Comparison of ENCODE assay signal across 19 mouse cellular contexts in the genomic region with DNA sequence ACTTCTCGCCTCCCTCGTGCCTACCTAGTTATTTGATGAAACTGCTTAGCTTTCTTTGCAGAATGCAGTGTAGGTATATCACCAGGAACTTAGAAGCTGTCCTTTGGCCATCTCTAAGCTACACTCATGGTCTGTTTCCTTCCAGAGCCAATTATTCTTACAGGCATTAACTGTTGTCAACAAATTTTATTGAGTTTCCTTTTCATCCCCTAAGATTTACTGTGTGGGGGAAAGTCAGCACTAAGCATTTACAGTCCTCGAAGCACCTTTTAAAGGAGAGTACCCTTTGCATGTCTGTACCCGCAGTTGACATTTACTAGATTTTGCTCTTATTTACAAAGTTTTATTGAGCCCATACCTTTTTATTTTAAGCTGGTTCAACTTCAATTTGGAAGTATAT. TPM values are rescaled to one million over a fixed set of nuclear protein-coding genes. Genes with fewer than 3 reads are reported as not detected.
"Had no signal": no experiment of that assay in that cellular context is flagged by ENCODE, and none has a peak within 500 bp of the region (broad histone marks: within the 10 kb centered on the region; RNA-seq: fewer than 3 reads in every experiment).

No protein-coding gene starts in this region.

- ATAC-seq: liver, embryonic 12.5 days; midbrain, embryonic 13.5 days; midbrain, embryonic 16.5 days had no signal

- H3K4me3 ChIP-seq: liver, embryonic 12.5 days; liver, embryonic 15.5 days; lung, embryonic 15.5 days; megakaryocyte, embryonic 14.5 days; midbrain, embryonic 10.5 days; midbrain, embryonic 13.5 days; myocyte; neural tube, embryonic 13.5 days had no signal

- H3K27me3 ChIP-seq: liver, embryonic 12.5 days; liver, embryonic 15.5 days; neural tube, embryonic 13.5 days had no signal

- H3K4me1 ChIP-seq: liver, embryonic 12.5 days; liver, embryonic 15.5 days; megakaryocyte, embryonic 14.5 days had no signal

- H3K9me3 ChIP-seq: liver, embryonic 12.5 days; liver, embryonic 15.5 days; lung, embryonic 15.5 days; megakaryocyte, embryonic 14.5 days; midbrain, embryonic 10.5 days; midbrain, embryonic 13.5 days; neural tube, embryonic 13.5 days had no signal

- H3K9ac ChIP-seq: liver, embryonic 12.5 days; liver, embryonic 15.5 days; lung, embryonic 15.5 days; midbrain, embryonic 13.5 days; neural tube, embryonic 13.5 days had no signal

- H3K27ac ChIP-seq: liver, embryonic 12.5 days; liver, embryonic 15.5 days; lung, embryonic 15.5 days; midbrain, embryonic 10.5 days; midbrain, embryonic 13.5 days; neural tube, embryonic 13.5 days had no signal

- H3K36me3 ChIP-seq: liver, embryonic 12.5 days; liver, embryonic 15.5 days; lung, embryonic 15.5 days; midbrain, embryonic 10.5 days; midbrain, embryonic 13.5 days; neural tube, embryonic 13.5 days had no signal

- DNase-seq: kidney, adult 18-20 months; kidney, postnatal 4 days; left cerebral cortex, postnatal 4 days; liver; lung, adult 18-20 months; lung, postnatal 10 days; lung, postnatal 36 days; thymus, adult 18-20 months; thymus, postnatal 36 days had no signal

- H3K4me2 ChIP-seq: liver, embryonic 12.5 days; liver, embryonic 15.5 days; lung, embryonic 15.5 days; midbrain, embryonic 13.5 days; neural tube, embryonic 13.5 days had no signal

RNA-seq across cellular contexts. Expression of gene Igf1, which starts 9.6 kb away (rescaled TPM):
- total RNA-seq: monocyte, adult 5-6 weeks had no signal
